Mouse (Mus musculus): Measurements from ENCODE around the gene Flvcr1. TPM values are rescaled to one million over a fixed set of nuclear protein-coding genes. Genes with fewer than 3 reads are reported as not detected.

Flvcr1 gene
- polyA plus RNA-seq, 1 experiment, result 5.7 TPM

DNA sequence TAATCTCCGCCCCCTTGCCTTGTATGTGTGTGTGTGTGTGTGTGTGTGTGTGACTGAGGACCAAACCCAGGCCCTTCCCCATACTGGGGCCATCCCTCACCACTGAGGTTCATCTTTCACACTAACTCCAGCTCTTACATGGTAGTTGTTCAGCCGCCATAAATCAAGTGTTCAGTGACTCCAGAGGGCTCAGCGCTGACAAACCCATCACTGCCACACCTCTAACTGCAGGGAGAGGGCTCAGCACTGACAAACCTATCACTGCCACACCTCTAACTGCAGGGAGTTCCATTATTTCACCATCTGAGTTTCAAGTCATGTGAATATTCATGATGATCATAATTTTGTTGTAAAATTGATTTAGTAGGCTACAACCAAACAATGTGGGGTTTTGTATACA is 27.6 kb upstream of the Flvcr1 start:
- WGBS, result 78% methylated on average over 3 of the region's 3 CpGs
- Histone ChIP-seq H3K4me1 (ENCODE audit: control insufficient read depth, insufficient read depth, low read length) (no peaks in the 10 kb centered on the region; the same call in 1 of the 2 replicates), H3K27ac (ENCODE audit: control insufficient read depth, insufficient read depth, low read depth, low read length, poor library complexity) (no peak overlapping the region), H3K4me3 (replicated peaks; ENCODE audit: control insufficient read depth, low read depth, low read length) (no peak overlapping the region)
- TF ChIP-seq POLR2A (IDR thresholded peaks at IDR 0.05; ENCODE audit: borderline replicate concordance, control insufficient read depth, low read depth, low read length), result no peak
- TF ChIP-seq CTCF (IDR thresholded peaks at IDR 0.05; ENCODE audit: control insufficient read depth, insufficient read depth, low read length), result no peak

GRCm38 (mm10) chr1:191046231-191046824 is 20.4 kb upstream of the Flvcr1 start:
- 80% methylated on average over 7 of the region's 7 CpGs for WGBS
- Histone ChIP-seq H3K27ac (ENCODE audit: control insufficient read depth, insufficient read depth, low read depth, low read length, poor library complexity) (no peak overlapping the region), H3K4me3 (replicated peaks; ENCODE audit: control insufficient read depth, low read depth, low read length) (no peak overlapping the region), H3K4me1 (ENCODE audit: control insufficient read depth, insufficient read depth, low read length) (no peaks in the 10 kb centered on the region)
- TF ChIP-seq CTCF (IDR thresholded peaks at IDR 0.05; ENCODE audit: control insufficient read depth, insufficient read depth, low read length) (no peak), POLR2A (IDR thresholded peaks at IDR 0.05; ENCODE audit: borderline replicate concordance, control insufficient read depth, low read depth, low read length) (no peak)

DNA sequence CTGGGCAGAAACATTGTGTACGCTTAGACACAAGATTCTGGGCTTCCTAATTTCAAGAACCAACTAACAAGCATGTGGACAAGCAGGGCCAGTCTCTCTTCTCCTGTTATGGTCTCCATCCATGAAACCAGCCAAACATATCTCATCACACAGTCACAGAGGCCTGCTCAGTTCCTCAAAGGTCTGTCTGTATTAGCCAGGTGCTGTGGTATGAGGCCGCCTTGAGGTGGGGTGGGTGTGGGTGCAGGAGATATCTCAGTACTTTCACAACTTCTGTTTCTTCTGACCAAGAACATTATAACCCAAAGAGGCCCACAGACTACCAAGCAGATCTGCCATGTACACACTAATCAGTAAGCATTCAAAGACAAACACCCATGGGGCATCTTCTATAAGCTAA is 19.3 kb upstream of the Flvcr1 start:
- TF ChIP-seq POLR2A (IDR thresholded peaks at IDR 0.05; ENCODE audit: borderline replicate concordance, control insufficient read depth, low read depth, low read length) (no peak), CTCF (IDR thresholded peaks at IDR 0.05; ENCODE audit: control insufficient read depth, insufficient read depth, low read length) (no peak)
- WGBS, result 83% methylated on average over 2 of the region's 2 CpGs
- Histone ChIP-seq H3K4me3 (replicated peaks; ENCODE audit: control insufficient read depth, low read depth, low read length) (no peak overlapping the region), H3K27ac (ENCODE audit: control insufficient read depth, insufficient read depth, low read depth, low read length, poor library complexity) (no peak overlapping the region), H3K4me1 (ENCODE audit: control insufficient read depth, insufficient read depth, low read length) (no peaks in the 10 kb centered on the region)

GRCm38 (mm10) chr1:191042688-191043087 is 16.7 kb upstream of the Flvcr1 start:
- Histone ChIP-seq H3K27ac (ENCODE audit: control insufficient read depth, insufficient read depth, low read depth, low read length, poor library complexity) (no peak overlapping the region), H3K4me1 (ENCODE audit: control insufficient read depth, insufficient read depth, low read length) (no peaks in the 10 kb centered on the region), H3K4me3 (replicated peaks; ENCODE audit: control insufficient read depth, low read depth, low read length) (no peak overlapping the region)
- WGBS, result 64% methylated on average over 3 of the region's 3 CpGs
- no peak for TF ChIP-seq POLR2A (IDR thresholded peaks at IDR 0.05; ENCODE audit: borderline replicate concordance, control insufficient read depth, low read depth, low read length)
- TF ChIP-seq CTCF (IDR thresholded peaks at IDR 0.05; ENCODE audit: control insufficient read depth, insufficient read depth, low read length), result no peak

GRCm38 (mm10) chr1:191042106-191042505 is 16.1 kb upstream of the Flvcr1 start:
- 75% methylated on average over 5 of the region's 5 CpGs for WGBS

DNA sequence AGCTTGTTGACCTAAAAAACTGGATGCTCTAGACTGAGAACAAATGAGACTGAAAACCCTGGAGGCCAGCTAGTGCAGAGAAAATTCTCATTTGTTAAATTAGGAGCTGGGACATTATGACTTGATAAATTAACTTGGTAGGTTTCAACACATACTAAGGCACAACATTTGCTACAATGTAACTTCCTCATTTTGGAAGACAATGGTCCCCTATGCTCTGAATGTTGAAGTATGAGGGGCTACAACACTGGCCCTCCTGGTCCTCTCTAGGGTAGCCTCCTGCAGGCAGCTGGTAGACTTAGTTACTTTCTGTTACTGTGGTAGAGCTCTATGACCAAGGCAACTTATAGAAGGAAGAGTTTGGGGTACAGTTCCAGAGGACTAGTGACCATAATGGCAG is 15.4 kb upstream of the Flvcr1 start:
- TF ChIP-seq POLR2A (IDR thresholded peaks at IDR 0.05; ENCODE audit: borderline replicate concordance, control insufficient read depth, low read depth, low read length), result no peak
- TF ChIP-seq CTCF (IDR thresholded peaks at IDR 0.05; ENCODE audit: control insufficient read depth, insufficient read depth, low read length), result no peak
- Histone ChIP-seq H3K4me3 (replicated peaks; ENCODE audit: control insufficient read depth, low read depth, low read length) (no peak overlapping the region), H3K4me1 (ENCODE audit: control insufficient read depth, insufficient read depth, low read length) (no peaks in the 10 kb centered on the region), H3K27ac (ENCODE audit: control insufficient read depth, insufficient read depth, low read depth, low read length, poor library complexity) (no peak overlapping the region)

More at GRCm38 (mm10) chr1:191042106-191042505, 16.1 kb upstream of the Flvcr1 start:
- Histone ChIP-seq H3K4me3 (replicated peaks; ENCODE audit: control insufficient read depth, low read depth, low read length) (no peak overlapping the region), H3K4me1 (ENCODE audit: control insufficient read depth, insufficient read depth, low read length) (no peaks in the 10 kb centered on the region), H3K27ac (ENCODE audit: control insufficient read depth, insufficient read depth, low read depth, low read length, poor library complexity) (no peak overlapping the region)
- no peak for TF ChIP-seq POLR2A (IDR thresholded peaks at IDR 0.05; ENCODE audit: borderline replicate concordance, control insufficient read depth, low read depth, low read length)

DNA sequence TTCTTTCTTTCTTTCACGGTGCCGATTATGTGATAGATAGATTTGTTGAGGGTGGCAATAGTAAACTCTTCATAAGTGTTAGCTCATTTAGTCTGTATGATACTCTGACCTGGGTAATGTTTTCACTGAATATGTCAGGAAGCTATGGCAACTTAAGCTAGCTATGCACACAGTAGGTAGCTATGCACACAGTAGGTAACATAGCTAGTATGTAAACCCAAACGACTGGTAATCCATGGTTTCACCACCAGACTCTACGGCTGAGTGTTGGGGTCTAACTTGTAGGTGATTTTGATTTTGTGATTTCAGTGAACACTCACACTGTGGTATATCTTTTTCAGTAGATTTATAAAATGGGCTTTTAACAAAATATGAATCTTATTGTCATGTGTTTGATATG is 12.0 kb upstream of the Flvcr1 start:
- Histone ChIP-seq H3K27ac (ENCODE audit: control insufficient read depth, insufficient read depth, low read depth, low read length, poor library complexity) (no peak overlapping the region), H3K4me1 (ENCODE audit: control insufficient read depth, insufficient read depth, low read length) (no peaks in the 10 kb centered on the region), H3K4me3 (replicated peaks; ENCODE audit: control insufficient read depth, low read depth, low read length) (no peak overlapping the region)
- TF ChIP-seq POLR2A (IDR thresholded peaks at IDR 0.05; ENCODE audit: borderline replicate concordance, control insufficient read depth, low read depth, low read length) (no peak), CTCF (IDR thresholded peaks at IDR 0.05; ENCODE audit: control insufficient read depth, insufficient read depth, low read length) (no peak)
- WGBS, result 84% methylated on average over 4 of the region's 4 CpGs

DNA sequence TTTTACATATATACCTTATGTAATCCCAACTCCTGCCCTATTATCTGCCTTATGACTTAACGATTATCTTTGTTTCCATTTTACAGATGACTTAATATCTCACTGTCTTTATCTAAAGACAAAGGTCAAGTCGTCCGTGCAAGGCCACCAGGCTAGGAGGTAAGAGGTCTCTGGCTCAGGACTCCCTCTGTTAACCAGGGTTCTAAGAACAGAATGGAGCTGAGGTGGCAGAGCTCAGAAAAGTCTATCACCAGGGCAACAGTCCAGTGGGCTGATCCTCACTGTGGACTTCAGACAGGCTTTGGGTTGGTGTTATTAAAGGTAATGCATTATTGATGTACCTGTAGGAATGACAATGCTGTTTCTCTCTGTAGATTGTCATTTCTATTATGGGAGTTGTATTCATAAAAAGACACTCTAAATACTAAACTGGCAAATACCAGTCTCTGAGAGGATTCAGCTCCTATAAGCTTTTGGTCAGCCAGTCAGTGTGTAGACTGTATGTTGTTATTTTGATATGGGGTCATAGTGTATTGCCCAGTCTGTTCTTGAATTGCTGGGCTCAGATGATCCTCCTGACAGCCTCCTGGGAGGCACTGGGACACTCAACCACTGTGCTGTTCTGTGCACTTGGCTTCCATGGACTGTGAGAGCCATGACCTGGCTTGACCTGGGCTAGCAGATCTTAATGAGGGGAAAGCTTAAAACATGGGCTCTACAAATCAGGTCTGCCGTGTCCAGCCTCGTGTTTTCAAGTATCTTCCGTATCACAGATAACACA is 10.8 kb upstream of the Flvcr1 start, which contains the start of gene Spata45:
Gene Spata45 (plus strand): TSS at position 86 of the 781 bp plus-strand sequence.
- no peak within 1 kb of the TSS for H3K27ac ChIP-seq (ENCODE audit: control insufficient read depth, insufficient read depth, low read depth, low read length, poor library complexity)
- TF ChIP-seq POLR2A (IDR thresholded peaks at IDR 0.05; ENCODE audit: borderline replicate concordance, control insufficient read depth, low read depth, low read length), result no peak
- TF ChIP-seq CTCF (IDR thresholded peaks at IDR 0.05; ENCODE audit: control insufficient read depth, insufficient read depth, low read length), result no peak
- no peaks in the 10 kb centered on the region for H3K4me1 ChIP-seq (ENCODE audit: control insufficient read depth, insufficient read depth, low read length)
- WGBS, result 75% methylated on average over 6 of the region's 6 CpGs
- no peak within 1 kb of the TSS for H3K4me3 ChIP-seq (replicated peaks; ENCODE audit: control insufficient read depth, low read depth, low read length)

Data from bone marrow, adult 2 months (tissue).